Mouse (Mus musculus): ENCODE measurements at regions not wholly inside any gene's neighbourhood (a gene's known extent, or its start where the extent isn't known, plus 50 kb on each side); places are given as distances from the start of the nearest gene placed in this dataset.

DNA sequence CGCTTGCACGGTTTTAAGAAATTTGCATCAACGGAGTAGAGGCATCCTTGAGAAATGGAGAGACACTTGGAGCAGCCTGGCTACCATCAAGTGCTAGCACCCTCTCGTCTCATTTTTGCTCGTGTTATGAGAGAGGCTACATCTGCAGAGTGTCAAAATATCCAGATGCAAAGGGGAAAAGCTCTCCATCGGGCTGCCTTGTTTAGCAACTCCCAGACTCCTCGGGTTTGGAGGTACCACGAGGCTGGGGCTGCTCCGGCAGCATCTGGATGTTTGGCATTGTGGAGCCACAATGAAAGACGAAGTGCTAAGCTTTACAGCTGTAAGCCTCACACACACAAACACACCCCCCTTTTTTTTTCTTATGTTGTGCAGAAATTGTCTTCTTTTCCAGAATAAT lies 270.5 kb upstream of the Gm765 start:
- DNase-seq (ENCODE audit: low spot score): no peak

DNA sequence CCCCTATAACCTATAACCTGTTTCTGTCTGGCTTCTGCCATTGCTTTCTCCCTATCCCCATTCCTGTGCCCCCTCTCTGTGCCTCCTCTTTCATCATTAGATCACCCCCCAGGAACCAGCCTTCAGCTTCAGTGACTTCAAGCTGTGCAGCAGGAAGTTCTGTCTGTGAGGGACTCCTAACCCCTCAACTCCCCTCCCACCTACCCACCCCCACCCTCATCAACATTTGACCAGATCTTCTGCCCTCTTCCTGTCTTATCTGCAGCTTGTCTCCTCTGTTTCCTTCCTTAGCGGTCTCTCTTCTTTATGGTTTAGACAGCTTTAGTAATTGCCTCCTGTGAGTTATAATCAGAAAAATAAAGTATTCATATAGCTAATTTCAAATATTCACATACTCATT lies 266.6 kb upstream of the Gm765 start:
- DNase-seq (ENCODE audit: low spot score): no peak

DNA sequence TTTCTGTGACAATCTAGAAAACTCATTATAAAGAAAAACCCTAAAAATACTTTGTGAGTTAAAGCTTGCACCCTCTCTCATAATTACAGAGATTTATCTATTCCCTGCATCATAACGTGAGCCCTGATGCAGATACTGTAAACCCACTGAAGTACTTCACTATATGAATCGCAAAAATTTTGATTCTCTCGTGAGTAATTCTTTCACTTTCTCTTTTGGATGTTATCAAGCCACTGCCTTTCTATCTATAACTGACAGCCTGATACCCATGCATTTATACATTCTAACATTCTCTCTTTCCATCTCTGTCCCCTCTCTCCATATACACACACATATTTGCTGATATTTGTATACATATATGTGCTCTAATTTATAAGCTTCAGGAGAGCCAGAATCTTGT lies 264.1 kb upstream of the Gm765 start:
- no peak for DNase-seq (ENCODE audit: low spot score)

DNA sequence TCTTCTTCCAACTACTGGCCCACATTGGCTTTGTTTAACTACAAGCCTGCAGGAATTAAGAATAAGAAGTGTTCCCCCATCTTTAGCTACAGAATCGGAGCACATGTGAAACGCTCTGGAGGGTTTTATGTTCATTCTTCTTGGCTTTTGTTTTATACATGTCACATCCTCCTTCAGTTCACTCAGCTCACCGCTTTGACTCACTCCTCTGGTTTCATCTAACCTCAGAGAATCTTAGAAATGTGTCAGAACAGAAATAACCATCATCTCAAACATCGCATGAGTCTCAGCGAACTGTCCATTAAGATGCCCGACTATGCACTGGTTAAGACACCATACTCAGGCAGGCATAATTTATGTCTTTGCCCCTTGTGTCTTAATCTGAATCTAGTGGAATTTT lies 255.1 kb upstream of the Gm765 start:
- DNase-seq (ENCODE audit: low spot score): no peak

DNA sequence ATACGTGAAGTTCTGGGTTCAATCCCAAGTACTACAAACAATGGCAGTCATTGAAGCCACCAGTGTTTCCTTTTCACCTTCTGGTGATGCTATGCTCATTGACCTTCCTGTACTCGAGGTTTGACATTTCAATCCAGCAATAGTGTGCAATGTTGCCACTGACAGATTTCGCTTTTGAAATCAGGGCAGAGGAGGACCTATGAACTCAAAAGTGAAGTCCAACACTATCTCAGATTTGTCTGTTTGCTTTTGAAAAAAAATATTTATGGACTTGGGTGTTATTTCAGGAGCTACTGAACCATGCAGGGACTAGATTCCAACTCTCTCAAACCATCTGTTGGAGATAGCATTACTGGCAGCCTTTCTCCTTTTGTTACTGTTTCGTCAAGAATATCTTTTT lies 248.4 kb upstream of the Gm765 start:
- DNase-seq (ENCODE audit: low spot score): no peak

DNA sequence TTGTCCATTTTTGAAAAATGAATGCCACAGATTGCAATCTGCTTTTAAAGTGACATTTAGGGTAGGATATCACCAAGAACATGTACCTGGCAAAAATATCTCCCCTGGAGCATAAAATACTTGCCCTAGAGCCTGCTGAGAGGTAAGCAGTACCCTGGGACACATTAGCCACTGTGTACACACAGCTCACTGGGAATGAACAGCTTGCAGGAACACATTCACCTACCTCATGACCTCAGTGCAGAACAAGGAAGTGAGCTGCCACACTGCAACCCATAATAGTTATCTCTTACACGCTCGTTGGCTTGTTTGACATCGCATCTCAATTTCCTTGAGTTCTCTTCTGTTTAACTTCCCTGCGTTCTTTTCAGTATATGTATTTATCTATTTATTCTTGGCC lies 246.4 kb upstream of the Gm765 start:
- DNase-seq (ENCODE audit: low spot score): no peak

DNA sequence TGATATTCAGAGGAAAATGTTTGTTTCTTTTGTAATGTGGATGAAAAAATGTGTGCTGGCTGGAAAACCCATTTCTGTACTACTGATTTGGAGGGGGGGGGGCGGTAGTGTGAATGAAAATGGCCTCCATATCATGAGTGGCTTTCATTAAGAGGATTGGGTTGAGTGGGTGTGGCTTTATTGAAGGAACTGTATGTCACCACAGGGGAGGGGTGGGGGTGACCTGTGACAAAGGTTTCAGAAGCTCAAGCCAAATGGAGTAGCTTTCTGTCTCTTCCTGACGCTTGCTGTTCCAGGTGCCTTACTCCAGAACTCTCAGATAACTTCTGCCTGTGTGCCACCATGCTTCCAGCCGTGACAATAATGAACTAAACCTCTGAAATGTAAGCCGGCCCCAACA lies 242.0 kb upstream of the Gm765 start:
- DNase-seq (ENCODE audit: low spot score): no peak

DNA sequence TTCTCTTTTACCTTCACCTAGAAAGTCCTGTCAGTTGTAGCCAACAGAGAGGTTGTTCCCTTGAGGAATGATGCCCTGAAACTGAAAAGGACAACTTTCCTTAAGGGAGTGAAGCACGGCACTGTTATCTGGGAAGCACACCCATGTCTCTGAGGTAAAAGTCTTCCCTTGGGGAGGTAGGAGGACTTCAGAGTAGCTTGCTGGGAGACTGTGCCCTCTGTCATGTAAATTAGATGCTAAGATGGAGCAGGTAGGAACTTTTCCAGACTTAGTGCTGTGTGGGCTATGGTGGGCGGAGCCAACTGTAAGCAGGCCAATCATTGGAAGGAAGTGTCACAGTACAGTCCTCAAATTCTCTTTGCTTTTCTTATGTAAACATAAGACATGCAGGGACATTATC lies 240.3 kb upstream of the Gm765 start:
- no peak for DNase-seq (ENCODE audit: low spot score)

DNA sequence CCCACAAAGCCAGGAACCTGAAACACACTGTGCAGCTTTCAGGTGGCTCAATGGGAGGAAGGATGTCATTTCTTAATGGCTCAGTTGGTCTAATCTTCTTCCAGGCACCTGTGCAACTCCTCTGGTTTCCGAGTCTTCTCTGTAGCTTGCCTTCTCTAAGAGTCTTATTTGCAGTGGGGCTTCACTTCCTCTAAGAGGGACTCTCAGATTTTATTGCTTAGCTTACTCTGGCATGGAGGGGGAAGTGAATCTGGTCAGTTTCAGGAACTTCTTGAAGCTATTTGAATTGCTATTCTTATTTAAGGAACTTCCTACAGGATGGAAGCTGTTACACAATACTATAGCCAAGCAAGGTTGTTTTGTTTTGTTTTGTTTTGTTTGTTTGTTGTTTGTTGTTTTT lies 232.7 kb upstream of the Gm765 start:
- DNase-seq (ENCODE audit: low spot score): no peak

DNA sequence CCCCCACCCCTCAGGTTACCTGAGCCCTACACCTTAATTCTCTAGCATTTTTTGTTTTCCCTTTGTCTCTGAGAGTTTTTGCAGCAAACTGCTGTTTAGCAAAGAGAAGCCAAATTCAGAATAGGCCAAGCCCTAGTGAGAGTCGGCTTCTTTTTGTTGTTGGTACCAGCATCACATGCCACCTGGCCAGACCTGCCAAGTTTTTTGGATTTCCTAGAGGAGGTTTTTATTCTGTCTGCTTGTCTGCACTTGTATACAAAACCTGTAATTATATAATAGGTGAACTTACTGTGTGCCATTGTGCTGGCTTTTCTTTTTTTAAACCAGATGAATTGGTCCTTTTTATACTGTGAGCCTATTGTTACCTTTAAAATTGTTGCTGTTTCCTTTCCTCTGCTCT lies 213.1 kb upstream of the Gm765 start:
- no peak for DNase-seq (ENCODE audit: low spot score)

DNA sequence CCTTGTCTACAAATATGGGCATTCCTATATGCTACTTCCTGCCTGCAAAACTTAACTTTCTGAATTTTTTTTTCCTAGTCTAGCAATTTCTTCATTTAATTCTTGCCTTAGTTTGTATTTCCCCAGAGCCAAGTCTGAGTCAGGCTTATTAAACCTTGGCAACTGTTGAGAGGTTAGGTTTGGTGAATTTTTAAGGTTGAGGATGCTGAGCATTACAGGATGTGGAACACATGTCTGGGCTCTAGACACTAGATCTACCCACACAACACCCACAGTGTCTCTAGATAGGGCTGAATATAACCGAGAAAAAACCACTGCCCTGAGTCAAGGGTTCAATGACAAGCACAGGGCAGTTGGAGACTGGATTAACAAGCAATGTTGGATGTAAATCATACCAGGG lies 211.4 kb upstream of the Gm765 start:
- DNase-seq (ENCODE audit: low spot score): no peak

DNA sequence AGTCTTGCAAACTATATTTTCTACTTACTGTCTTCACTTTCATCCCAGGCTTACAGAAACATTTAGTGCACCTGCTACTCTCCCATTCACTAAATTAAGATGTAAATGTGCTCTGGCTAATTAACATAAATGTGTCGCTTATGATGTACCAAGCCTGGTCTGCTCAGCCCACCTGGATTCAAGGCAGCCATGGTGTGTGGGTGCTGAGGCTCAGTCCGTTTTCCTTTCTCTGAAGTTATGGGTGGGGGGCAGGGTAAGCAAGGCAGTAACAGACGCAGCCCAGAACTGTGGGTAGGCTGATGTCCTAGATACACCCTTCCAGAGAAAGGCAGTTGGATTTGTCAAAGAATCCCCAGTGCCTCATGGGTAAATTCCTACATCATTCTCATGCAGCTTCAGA lies 209.2 kb upstream of the Gm765 start:
- DNase-seq (ENCODE audit: low spot score): no peak

DNA sequence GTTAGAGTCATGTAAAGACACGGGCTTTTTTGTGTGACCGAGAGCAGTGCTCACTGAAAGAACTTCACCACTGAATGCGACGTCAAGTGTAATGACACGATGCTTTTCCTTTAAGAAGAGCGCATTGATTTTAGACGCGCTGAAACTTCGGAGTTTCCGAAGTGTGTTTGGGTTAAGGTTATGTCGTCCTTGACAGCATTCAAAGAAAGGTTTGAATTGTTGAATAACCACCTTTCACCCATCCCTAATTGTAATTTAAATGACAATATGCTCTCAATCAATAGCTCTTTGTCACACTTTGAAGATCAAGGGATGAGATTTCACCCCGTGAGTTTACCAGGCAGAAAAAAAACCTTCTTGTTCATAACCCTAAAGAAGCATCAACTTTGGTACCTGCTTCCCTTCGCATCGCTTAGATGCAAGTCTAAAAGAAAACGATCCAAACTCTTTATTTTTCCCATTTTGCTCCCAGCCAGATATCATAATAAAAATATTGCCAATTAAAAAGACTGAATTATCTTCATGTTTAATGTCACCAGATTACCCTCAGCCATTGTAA lies 184.4 kb upstream of the Gm765 start:
- DNase-seq (ENCODE audit: low spot score): no peak

DNA sequence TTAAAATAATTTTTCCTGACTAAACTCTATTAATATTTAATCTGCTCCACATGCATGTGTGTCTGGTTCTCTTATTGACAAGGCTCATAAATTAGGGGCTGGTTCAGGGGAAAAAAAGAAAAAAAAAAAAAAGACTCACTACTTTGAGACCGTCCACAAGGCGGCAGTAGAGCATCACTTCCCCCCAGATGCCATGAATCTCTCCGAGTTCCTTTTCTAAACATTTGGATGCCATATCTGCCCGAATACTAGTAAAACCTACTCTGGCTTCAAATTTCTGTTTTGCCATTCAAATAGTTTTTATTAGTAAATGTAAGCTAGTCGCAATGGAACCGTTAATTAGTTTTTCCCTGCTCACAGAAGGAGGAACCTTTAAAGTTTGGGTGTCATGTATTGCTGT lies 182.7 kb upstream of the Gm765 start:
- peak; percentile 45 for DNase-seq (ENCODE audit: low spot score)

DNA sequence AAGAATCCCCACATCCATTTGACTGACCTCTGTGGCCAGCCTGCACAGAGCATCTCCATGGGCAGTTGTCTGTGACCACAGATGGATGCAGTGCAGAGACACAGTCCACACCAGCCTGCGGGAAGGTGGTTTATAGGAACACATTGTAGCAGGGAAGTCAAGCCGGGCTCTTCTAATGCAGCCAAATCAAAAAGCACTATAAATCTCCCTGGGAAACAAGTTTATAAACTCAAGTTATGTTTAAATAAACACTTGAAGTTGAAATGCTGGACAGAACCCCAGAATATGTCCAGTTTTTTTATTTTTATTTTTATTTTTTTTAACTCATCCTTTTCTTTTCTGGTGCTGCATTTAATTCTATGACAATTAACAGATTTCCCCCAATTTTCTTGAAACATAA lies 182.1 kb upstream of the Gm765 start:
- no peak for DNase-seq (ENCODE audit: low spot score)

DNA sequence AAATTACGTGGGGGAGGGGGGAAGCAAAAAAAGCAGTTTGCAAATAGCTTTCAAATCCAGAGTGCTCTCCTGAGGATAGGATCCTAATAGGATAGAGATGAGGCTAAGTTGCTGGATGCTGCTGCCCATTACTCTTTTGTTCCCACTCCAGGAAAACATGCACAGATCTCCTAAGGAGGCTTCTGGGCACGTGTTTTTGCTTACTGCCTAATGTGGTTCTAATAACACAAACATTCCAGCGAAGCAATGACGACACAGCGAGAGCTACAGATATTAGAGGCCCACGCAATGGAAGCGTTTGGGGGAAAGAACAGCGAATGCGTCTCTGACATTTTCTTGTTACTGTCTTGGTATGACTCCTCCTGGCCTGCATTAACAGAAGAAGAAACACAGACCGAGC lies 179.0 kb upstream of the Gm765 start:
- no peak for DNase-seq (ENCODE audit: low spot score)

DNA sequence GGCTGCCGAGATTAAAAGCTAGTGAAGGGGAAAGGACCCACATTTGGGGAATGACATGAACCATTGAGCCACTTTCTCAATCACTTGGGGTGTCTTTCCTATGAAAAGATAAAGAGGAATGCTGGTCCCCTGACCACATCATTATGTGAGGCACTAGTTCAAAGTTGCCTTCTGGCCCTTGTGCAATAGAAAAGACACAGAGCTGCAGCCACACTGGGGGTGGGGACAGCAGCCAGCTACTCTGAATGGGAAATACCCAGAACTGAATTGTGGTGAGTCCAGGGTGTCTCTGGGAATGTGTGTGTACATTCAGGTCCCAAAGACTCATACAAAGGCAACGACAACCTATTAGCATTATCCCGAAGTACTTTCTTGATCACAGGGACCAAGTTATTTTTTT lies 172.3 kb upstream of the Gm765 start:
- DNase-seq (ENCODE audit: low spot score): no peak

DNA sequence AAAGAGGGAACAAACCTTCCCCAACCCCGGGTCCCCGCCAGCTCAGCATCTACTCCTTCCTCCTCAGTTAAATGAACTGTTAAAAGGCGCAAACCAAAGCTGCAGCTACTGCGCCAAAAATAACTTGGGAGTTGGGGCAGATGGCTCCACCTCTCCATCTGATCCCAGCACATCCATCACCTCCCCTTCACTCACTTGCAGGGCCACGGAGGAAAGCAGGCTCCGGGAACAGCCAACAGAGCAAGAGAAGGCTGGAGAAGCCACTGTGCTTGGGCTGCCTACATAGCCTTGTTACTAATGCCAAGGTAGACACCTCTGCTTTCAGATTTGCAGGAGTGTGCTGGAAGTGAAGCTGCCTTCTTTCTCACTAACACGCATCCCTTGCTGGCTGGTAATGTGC lies 171.8 kb upstream of the Gm765 start:
- peak; percentile 25 for DNase-seq (ENCODE audit: low spot score)

DNA sequence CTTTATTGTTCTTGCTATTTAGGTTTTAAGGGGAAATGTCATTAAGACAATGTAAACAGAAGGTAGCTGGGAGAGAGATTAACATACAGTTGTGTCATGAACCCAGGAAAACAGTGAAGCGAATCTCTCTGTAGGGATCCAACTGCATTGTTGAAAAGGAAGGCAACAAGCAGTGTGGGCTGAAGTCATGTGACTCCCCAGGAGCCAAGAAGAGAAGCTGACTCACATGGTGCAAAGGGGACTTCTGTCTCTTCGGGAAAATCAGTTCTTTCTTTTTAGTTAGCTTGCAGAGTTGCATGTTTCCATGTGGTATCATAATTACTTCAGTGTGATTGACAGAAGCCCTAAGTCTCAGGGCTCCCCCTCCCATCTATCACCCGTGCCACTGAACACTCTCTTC lies 170.7 kb upstream of the Gm765 start:
- DNase-seq (ENCODE audit: low spot score): no peak

DNA sequence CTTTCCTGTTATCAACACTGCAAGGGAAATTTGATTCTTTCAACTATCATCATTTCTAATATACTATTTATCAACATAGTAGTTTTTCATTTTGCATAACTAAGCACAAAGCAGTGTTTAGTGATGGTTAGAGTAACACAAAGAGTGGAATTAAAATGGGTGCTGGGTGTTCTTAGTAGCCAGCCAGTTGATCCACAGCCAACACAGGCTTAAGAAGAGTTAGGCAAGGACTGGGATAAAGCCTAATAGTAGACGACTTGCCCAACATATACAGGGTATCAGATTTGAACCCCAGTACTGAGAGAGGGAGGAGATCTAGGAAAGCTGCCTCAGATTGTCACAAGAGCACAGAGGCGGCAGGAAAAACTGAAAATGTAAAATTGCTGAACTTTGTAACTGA lies 160.2 kb upstream of the Gm765 start:
- DNase-seq (ENCODE audit: low spot score): no peak

DNA sequence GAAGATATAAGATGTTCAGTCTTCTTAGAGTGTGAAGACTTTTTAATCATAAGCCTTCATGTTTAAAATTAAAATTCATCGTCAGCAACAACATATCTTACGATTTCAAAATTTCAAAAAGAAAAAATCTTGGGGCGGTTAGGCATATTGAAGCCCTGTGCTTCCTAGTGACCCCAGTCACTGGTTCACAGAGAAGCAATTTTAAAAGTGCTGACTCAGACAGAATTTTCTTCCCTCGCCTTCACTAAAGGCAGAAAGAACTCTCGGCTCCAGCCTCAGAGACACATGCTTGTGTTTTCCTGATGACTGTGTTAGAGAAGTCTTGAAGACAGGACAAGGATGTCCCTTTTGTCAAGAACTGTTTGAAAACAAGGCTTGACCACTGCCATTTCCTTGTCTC lies 157.2 kb upstream of the Gm765 start:
- DNase-seq (ENCODE audit: low spot score): no peak

DNA sequence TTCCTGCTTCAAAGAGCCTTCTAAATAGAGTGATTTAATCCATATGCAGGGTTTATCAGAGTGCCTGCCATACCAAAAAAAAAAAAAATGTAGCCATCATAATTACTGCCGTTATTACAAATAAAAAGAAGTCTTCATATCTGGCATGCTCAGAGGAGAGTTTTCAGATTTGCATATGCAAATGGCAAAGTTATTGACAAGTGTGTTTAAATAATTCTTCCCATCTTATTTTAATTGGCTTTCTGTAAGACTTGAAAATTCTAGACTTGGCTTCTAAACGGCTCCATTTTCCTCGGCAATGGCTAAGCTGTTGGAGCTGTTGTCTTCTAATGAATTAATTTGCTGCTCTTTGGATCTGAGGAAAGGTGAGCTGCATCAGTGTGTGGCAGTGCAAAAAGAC lies 144.1 kb upstream of the Gm765 start:
- no peak for DNase-seq (ENCODE audit: low spot score)

DNA sequence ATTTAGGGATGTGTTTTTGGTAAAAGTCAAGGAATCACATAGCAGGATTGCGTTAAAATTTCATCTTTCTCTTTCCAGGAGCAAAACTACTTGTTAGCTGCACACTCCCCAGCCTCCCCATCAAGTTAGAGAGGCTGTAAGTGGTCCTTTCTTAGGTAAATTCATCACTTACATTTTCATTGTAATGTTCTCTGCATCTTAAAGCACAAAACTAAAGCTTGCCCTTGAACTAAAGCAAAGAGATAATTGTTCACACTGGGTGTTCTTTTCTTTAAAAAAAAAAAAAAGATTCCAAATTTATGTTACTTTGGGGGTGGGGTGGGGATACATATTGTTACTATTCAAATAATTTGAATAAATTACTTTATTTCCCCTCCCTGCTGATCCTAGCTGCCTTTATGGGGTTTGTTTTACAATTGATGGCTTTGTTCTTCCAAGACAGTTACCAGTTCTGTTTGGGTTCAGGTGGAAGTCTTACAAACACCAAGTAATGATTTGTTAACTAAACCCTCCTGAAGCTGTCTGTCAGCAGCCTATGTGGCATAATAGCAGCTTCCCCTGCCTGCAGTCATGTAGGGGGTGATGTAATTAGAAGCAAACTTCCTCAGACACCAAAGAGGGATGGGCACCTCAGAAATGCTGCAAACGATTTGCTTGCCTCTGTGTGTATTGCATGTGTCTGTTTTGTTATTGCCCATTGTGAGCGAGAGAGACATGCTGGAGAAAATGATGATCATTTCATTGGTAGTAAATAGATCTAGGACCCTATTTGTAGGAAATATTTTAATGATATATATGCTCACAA lies 141.0 kb upstream of the Gm765 start:
- DNase-seq (ENCODE audit: low spot score): no peak

DNA sequence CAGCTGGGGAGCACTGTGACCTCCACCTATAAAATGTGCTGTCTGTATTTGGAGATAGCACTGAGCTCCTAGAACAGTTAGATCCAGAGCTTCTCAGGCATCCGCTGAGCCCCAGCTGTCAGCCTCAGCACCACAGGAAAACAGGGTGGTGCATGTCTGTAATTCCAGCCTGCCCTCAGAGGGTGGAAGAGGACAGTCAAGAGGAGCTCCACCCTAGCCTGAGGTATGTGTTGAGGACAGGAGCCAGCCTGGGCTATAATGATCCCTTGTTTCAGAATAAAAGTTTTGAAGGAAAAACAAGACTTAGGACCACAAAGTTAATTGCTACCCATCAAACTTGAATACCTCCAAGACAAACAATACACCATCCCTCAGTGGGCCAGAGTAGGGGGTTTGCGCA lies 139.8 kb upstream of the Gm765 start:
- no peak for DNase-seq (ENCODE audit: low spot score)

All from layer of hippocampus, adult 9-10 months (tissue).